21 mouse cellular contexts compared by ENCODE assay signal in genomic region chr19:41812525-41812924, GRCm38 (mm10). TPM values are rescaled to one million over a fixed set of nuclear protein-coding genes. Genes with fewer than 3 reads are reported as not detected.
DNase-seq lines count a peak whose midpoint lies in the region; ATAC-seq lines count a peak whose summit lies in the region.
"Had no signal": no experiment of that assay in that cellular context is flagged by ENCODE, and none has a peak within 500 bp of the region (broad histone marks: within the 10 kb centered on the region; RNA-seq: fewer than 3 reads in every experiment).

No protein-coding gene starts in this region.

- no peaks in the 10 kb centered on the region for H3K36me3 ChIP-seq in liver, embryonic 13.5 days
- H3K36me3 ChIP-seq in liver, embryonic 12.5 days: no peaks in the 10 kb centered on the region
- H3K36me3 ChIP-seq: embryonic facial prominence, embryonic 13.5 days; forebrain, embryonic 12.5 days; heart, embryonic 13.5 days; hindbrain, embryonic 13.5 days had no signal

- H3K27me3 ChIP-seq in liver, embryonic 13.5 days: no peaks in the 10 kb centered on the region
- no peaks in the 10 kb centered on the region for H3K27me3 ChIP-seq in liver, embryonic 12.5 days (replicated peaks)
- H3K27me3 ChIP-seq: CH12.LX; embryonic facial prominence, embryonic 13.5 days; forebrain, embryonic 12.5 days; heart, embryonic 13.5 days; hindbrain, embryonic 13.5 days had no signal

- H3K27ac ChIP-seq in liver, embryonic 13.5 days: peak overlapping the region; percentile 30; the same call in 1 of the 2 replicates
- no peak overlapping the region for H3K27ac ChIP-seq in liver, embryonic 12.5 days
- H3K27ac ChIP-seq in brown adipose tissue, adult 24 weeks (replicated peaks; ENCODE audit: low read depth, low read length): peak overlapping the region; percentile 48
- H3K27ac ChIP-seq: embryonic facial prominence, embryonic 13.5 days; forebrain, embryonic 12.5 days; heart, embryonic 13.5 days; hindbrain, embryonic 13.5 days; hindbrain, postnatal 0 days had no signal

- WGBS in liver, embryonic 13.5 days (ENCODE audit: insufficient replicate concordance): 78% methylated on average over 10 of the region's 10 CpGs
- WGBS in liver, embryonic 12.5 days (ENCODE audit: insufficient replicate concordance): 80% methylated on average over 10 of the region's 10 CpGs

- DNase-seq in adrenal gland, postnatal 14 days: peak; percentile 73
- no peak for DNase-seq in adrenal gland, adult 8-10 months
- DNase-seq in heart, adult 18-20 months: peak; percentile 47 to 76
- DNase-seq in heart, postnatal 4 days: no peak
- no peak for DNase-seq in liver, embryonic 13.5 days
- DNase-seq: cerebellum, adult 18-20 months; cerebellum, adult 9-11 months; cerebellum, postnatal 36 days; forebrain, postnatal 0 days; kidney, adult 11 months; kidney, adult 9 months had no signal

- no peak overlapping the region for H3K4me2 ChIP-seq in liver, embryonic 13.5 days
- no peak overlapping the region for H3K4me2 ChIP-seq in liver, embryonic 12.5 days
- H3K4me2 ChIP-seq: embryonic facial prominence, embryonic 13.5 days; forebrain, embryonic 12.5 days; heart, embryonic 13.5 days; hindbrain, embryonic 13.5 days had no signal

- H3K4me3 ChIP-seq in liver, embryonic 13.5 days (replicated peaks): no peak overlapping the region
- no peak overlapping the region for H3K4me3 ChIP-seq in liver, embryonic 12.5 days
- no peak overlapping the region for H3K4me3 ChIP-seq in brown adipose tissue, adult 24 weeks (ENCODE audit: insufficient read depth, low read depth, low read length)
- H3K4me3 ChIP-seq: embryonic facial prominence, embryonic 13.5 days; forebrain, embryonic 12.5 days; heart, embryonic 13.5 days; hindbrain, embryonic 13.5 days had no signal

- 0 out of 2 replicates have a peak, but pooled peaks cover 3% of the 10 kb centered on the region for H3K9me3 ChIP-seq in liver, embryonic 13.5 days (replicated peaks)
- no peaks in the 10 kb centered on the region for H3K9me3 ChIP-seq in liver, embryonic 12.5 days (replicated peaks)
- H3K9me3 ChIP-seq: embryonic facial prominence, embryonic 13.5 days; forebrain, embryonic 12.5 days; heart, embryonic 13.5 days; hindbrain, embryonic 13.5 days had no signal

- 0 out of 2 replicates have a peak overlapping the region, but pooled peaks have one; percentile 13 for H3K9ac ChIP-seq in liver, embryonic 13.5 days
- H3K9ac ChIP-seq in liver, embryonic 12.5 days: no peak overlapping the region
- H3K9ac ChIP-seq: embryonic facial prominence, embryonic 13.5 days; forebrain, embryonic 12.5 days; forebrain, postnatal 0 days; heart, embryonic 13.5 days; hindbrain, embryonic 13.5 days had no signal

- no peak for ATAC-seq in liver, embryonic 13.5 days (ENCODE audit: low read depth)
- no peak for ATAC-seq in liver, embryonic 12.5 days
- ATAC-seq: activated CD4-positive, CD25-positive, alpha-beta regulatory T cell, adult 4 months; forebrain, postnatal 0 days; hindbrain, postnatal 0 days; Patski had no signal

- H3K4me1 ChIP-seq in liver, embryonic 13.5 days (replicated peaks): peaks cover 51% of the 10 kb centered on the region
- peaks cover 53% of the 10 kb centered on the region for H3K4me1 ChIP-seq in liver, embryonic 12.5 days
- H3K4me1 ChIP-seq in brown adipose tissue, adult 24 weeks (ENCODE audit: control insufficient read depth, insufficient read depth, insufficient read length, low read length): peaks cover 5% of the 10 kb centered on the region; the same call in 1 of the 2 replicates
- H3K4me1 ChIP-seq: forebrain, embryonic 12.5 days; hindbrain, embryonic 13.5 days had no signal

RNA-seq across cellular contexts. Expression of gene Arhgap19, which starts 10.7 kb away (rescaled TPM):
- 7.2 and 7.9 TPM in 2 replicates for total RNA-seq in adrenal gland, postnatal 14 days (2021)
- 1 to 10 TPM; 4.5 to 8.6 (median 7.2) TPM for total RNA-seq in adrenal gland, adult 8-10 months (2022)
- total RNA-seq in heart, adult 18-20 months (2021): 1 to 10 TPM; 2.0 to 2.6 TPM
- total RNA-seq in heart, postnatal 4 days (2021): 10 to 100 TPM in 1 of 2 experiments, 1 to 10 TPM in 1; 9.5 to 10.2 TPM
- 25.0 and 33.6 TPM in 2 replicates for polyA plus RNA-seq in liver, embryonic 13.5 days (2015; fragmentation: Nextera tagmentation; extraction: Ambion mirVana)
- 37.6 and 40.7 TPM in 2 replicates for polyA plus RNA-seq in liver, embryonic 12.5 days (2016; fragmentation: Nextera tagmentation; extraction: Ambion mirVana)
- 2.5 and 2.8 TPM in 2 replicates for polyA plus RNA-seq in brown adipose tissue, adult 24 weeks (2012; ENCODE audit: insufficient read depth, insufficient read length, missing spikeins)

RNA-seq across cellular contexts. Expression of gene Frat1, which starts 17.2 kb away (rescaled TPM):
- total RNA-seq in adrenal gland, postnatal 14 days (2021): 7.5 and 10.7 TPM in 2 replicates
- total RNA-seq in adrenal gland, adult 8-10 months (2022): 1 to 10 TPM; 7.5 to 9.2 (median 8.8) TPM
- 1 to 10 TPM; 1.7 to 2.5 TPM for total RNA-seq in heart, adult 18-20 months (2021)
- 1 to 10 TPM; 2.1 to 2.3 TPM for total RNA-seq in heart, postnatal 4 days (2021)
- polyA plus RNA-seq in liver, embryonic 13.5 days (2015; fragmentation: Nextera tagmentation; extraction: Ambion mirVana): 13.7 and 14.5 TPM in 2 replicates
- 16.5 and 17.2 TPM in 2 replicates for polyA plus RNA-seq in liver, embryonic 12.5 days (2016; fragmentation: Nextera tagmentation; extraction: Ambion mirVana)
- 5.3 and 6.0 TPM in 2 replicates for polyA plus RNA-seq in brown adipose tissue, adult 24 weeks (2012; ENCODE audit: insufficient read depth, insufficient read length, missing spikeins)

RNA-seq across cellular contexts. Expression of gene Frat2, which starts 35.4 kb away (rescaled TPM):
- 5.5 and 6.4 TPM in 2 replicates for total RNA-seq in adrenal gland, postnatal 14 days (2021)
- total RNA-seq in adrenal gland, adult 8-10 months (2022): 1 to 10 TPM; 1.8 to 4.4 (median 3.8) TPM
- 1 to 10 TPM; 2.5 to 3.3 TPM for total RNA-seq in heart, adult 18-20 months (2021)
- 1 to 10 TPM; 3.6 to 3.9 TPM for total RNA-seq in heart, postnatal 4 days (2021)
- 4.6 and 6.0 TPM in 2 replicates for polyA plus RNA-seq in liver, embryonic 13.5 days (2015; fragmentation: Nextera tagmentation; extraction: Ambion mirVana)
- 12.0 and 14.0 TPM in 2 replicates for polyA plus RNA-seq in liver, embryonic 12.5 days (2016; fragmentation: Nextera tagmentation; extraction: Ambion mirVana)
- polyA plus RNA-seq in brown adipose tissue, adult 24 weeks (2012; ENCODE audit: insufficient read depth, insufficient read length, missing spikeins): 1.3 and 2.1 TPM in 2 replicates

Comparison
In these comparisons a context has a peak if more than half of its experiments do, and no peak if none do; other contexts are left out.
1. DNase-seq: peak in adrenal gland, postnatal 14 days (single experiment) and heart, adult 18-20 months (2 of 2); none in adrenal gland, adult 8-10 months (single experiment), heart, postnatal 4 days (single experiment) and liver, embryonic 13.5 days (single experiment).